Mouse (Mus musculus) ES-Bruce4 (cell line): Measurements from ENCODE around the gene Rogdi. TPM values are rescaled to one million over a fixed set of nuclear protein-coding genes. Genes with fewer than 3 reads are reported as not detected.

Experiments
- H3K27ac ChIP-seq: 2 replicates; pipeline ENCODE4 v1.5.1; 2012; ENCODE audit warnings: low read length, inconsistent platforms; ENCODE audit not compliant: insufficient read depth
- H3K27me3 ChIP-seq: 2 replicates; pipeline ENCODE4 v1.6.1; 2012; ENCODE audit warnings: mild to moderate bottlenecking, low read length, inconsistent platforms; ENCODE audit not compliant: control insufficient read depth, poor library complexity, insufficient read depth, severe bottlenecking
- H3K36me3 ChIP-seq: 2 replicates; pipeline ENCODE4 v1.6.1; 2012; ENCODE audit warnings: inconsistent platforms, mild to moderate bottlenecking, low read length, moderate library complexity; ENCODE audit not compliant: control insufficient read depth, poor library complexity, insufficient read depth, severe bottlenecking
- H3K4me1 ChIP-seq: one replicate; pipeline ENCODE4 v1.8.1; 2011; ENCODE audit warnings: low read length; ENCODE audit not compliant: control insufficient read depth, insufficient read depth
- H3K4me3 ChIP-seq: 2 replicates; pipeline ENCODE4 v1.5.1; 2011; ENCODE audit warnings: low read depth, mild to moderate bottlenecking, low read length
- H3K9ac ChIP-seq: 2 replicates; pipeline ENCODE4 v1.6.1; 2012; ENCODE audit warnings: low read depth, mild to moderate bottlenecking, inconsistent platforms; ENCODE audit not compliant: poor library complexity, severe bottlenecking
- H3K9me3 ChIP-seq: replicated peaks from 2 replicates; pipeline ENCODE4 v1.6.1; 2012; ENCODE audit warnings: mild to moderate bottlenecking, low read length, inconsistent platforms; ENCODE audit not compliant: control insufficient read depth, poor library complexity, insufficient read depth, severe bottlenecking
- CTCF ChIP-seq: IDR thresholded peaks from one replicate; pipeline ENCODE4 v1.8.1; 2011; ENCODE audit warnings: low read depth, low read length
- EP300 ChIP-seq: IDR thresholded peaks from 2 replicates; pipeline ENCODE4 v1.6.1; 2011; ENCODE audit warnings: low read depth, low read length; ENCODE audit not compliant: insufficient read depth
- POLR2A ChIP-seq: IDR thresholded peaks from one replicate; pipeline ENCODE4 v1.8.1; 2011; ENCODE audit warnings: low read length; ENCODE audit not compliant: insufficient read depth
- polyA plus RNA-seq: library from polyadenylated mRNA; stranded (reverse); fragments of >200 nt; gene quantifications from 2 replicates; pipeline ENCODE4 v1.2.4, GENCODE M21; 2011; ENCODE audit warnings: low read depth; ENCODE audit not compliant: missing spikeins, insufficient read depth, insufficient read length

The Rogdi gene
- polyA plus RNA-seq, 1 experiment: 40.8 TPM

DNA sequence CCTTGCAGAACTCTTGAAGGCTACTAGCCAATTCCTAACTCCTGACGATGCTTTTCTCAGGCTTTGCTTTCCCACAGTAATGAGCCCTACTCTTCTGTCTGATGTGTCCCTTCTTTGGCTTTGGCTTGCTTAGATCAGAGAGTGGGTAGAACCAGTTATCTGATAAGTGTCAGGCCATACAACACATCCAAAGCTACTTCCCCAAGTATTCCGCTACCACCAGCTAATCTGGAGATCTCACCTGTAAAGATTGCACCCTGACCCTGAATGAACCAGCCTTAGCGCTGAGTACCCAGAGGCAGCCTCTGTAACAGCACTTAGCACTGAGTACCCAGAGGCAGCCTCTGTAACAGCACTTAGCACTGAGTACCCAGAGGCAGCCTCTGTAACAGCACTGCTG lies 32.0 kb upstream of the Rogdi start:
- no peak overlapping the region for H3K4me3 ChIP-seq
- no peak for TF ChIP-seq EP300
- TF ChIP-seq CTCF: no peak
- TF ChIP-seq POLR2A: no peak
- peaks cover 53% of the 10 kb centered on the region for H3K36me3 ChIP-seq

DNA sequence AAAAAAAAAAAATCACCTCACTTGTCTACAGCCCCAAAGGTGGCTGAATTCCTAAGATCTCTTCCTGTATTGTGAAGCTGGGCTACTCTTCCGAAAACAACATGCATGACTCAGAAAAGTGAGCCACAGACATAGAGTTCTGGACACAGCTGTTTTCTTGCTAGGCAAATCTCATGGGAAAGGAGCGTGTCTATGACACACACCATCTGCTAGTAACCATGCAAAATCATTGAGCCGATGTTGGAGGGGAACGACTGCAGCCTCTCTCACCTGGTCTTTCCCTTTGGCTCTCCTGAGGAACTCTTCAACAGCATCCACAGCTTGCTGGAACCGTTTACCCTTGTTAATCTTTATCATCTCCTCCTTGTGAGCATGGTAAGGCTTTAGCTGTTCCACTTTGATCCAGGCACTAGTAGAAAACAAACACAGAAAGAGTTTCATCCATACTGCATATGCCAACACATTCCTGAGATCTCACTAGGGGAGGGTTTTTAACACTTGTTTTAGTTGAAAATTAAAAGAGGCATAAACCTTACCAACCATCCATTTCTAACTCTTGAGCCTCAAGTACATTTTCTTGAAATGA lies 23.4 kb upstream of the Rogdi start:
- Histone ChIP-seq H3K9me3 (no peaks in the 10 kb centered on the region), H3K27me3 (no peaks in the 10 kb centered on the region), H3K9ac (no peak overlapping the region), H3K27ac (no peak overlapping the region), H3K4me1 (no peaks in the 10 kb centered on the region), H3K36me3 (peaks cover 74% of the 10 kb centered on the region), H3K4me3 (no peak overlapping the region)
- TF ChIP-seq CTCF (no peak), POLR2A (no peak), EP300 (no peak)

More for the DNA sequence above, 32.0 kb upstream of the Rogdi start:
- Histone ChIP-seq H3K9me3 (no peaks in the 10 kb centered on the region), H3K27ac (no peak overlapping the region), H3K27me3 (no peaks in the 10 kb centered on the region), H3K9ac (no peak overlapping the region), H3K4me1 (no peaks in the 10 kb centered on the region)

DNA sequence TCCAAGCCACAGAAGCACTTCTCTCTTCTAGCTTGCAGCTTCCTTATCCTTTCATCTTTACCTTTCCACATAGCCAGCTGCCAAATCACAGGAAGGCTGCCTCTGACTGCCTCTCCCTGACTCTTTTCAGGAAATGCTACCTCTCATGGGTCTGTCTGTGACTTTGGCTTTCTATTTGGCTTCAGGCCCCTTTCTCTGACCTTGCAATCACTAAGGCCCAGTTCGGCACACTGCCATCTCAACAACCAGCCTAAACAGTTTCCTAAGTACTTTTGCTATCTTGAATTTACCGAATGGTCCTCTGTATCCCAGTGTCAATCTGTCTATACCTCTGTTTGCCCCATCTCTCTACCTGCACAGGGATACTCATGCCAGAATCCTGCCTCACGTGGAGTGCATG lies 22.2 kb upstream of the Rogdi start:
- H3K4me1 ChIP-seq: no peaks in the 10 kb centered on the region
- H3K9ac ChIP-seq: no peak overlapping the region
- no peak overlapping the region for H3K4me3 ChIP-seq
- H3K27ac ChIP-seq: no peak overlapping the region
- H3K9me3 ChIP-seq: no peaks in the 10 kb centered on the region
- H3K36me3 ChIP-seq: peaks cover 77% of the 10 kb centered on the region
- H3K27me3 ChIP-seq: no peaks in the 10 kb centered on the region
- TF ChIP-seq CTCF: no peak
- no peak for TF ChIP-seq POLR2A
- TF ChIP-seq EP300: no peak

DNA sequence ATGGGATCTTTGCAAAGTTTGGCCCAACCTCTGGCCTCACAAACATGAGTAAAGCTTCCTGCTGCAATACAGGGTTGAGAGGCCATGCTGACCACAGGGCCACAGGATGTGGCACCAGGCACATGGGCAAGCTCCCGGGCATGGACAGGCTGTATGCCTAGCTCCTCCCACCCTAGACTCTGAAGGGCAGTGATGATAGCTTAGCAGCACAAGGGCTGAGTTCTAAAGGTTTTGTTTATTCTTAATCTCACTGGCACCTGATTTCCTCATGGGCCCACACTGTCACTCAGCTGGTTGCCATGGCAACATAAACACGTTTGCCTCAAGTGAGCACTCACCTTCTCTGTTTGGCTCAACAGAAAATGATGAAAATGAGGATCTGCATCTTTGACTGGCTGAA lies 16.5 kb upstream of the Rogdi start:
- Histone ChIP-seq H3K4me1 (no peaks in the 10 kb centered on the region), H3K9me3 (no peaks in the 10 kb centered on the region), H3K4me3 (no peak overlapping the region), H3K27me3 (no peaks in the 10 kb centered on the region), H3K9ac (no peak overlapping the region), H3K27ac (no peak overlapping the region), H3K36me3 (peaks cover 76% of the 10 kb centered on the region)
- TF ChIP-seq POLR2A: no peak
- no peak for TF ChIP-seq EP300

DNA sequence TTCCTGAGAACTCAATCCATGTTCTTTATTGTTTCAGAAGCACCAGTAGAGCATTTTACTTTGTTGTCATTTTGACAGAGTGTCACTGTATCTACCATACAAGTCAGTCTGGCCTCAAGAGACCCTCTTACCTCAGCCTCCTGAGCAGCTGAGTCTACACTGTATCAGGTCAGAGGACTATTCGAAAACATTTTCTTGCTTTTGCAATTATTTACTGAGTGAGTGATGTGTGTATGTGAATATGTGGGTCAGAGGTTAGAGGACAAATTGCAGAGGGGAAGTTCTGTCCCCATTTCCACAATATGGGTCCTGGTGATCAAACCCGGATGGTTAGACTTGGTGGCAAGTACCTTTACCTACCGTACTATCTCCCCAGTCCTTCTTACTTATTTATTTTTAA lies 10.7 kb upstream of the Rogdi start:
- no peaks in the 10 kb centered on the region for H3K27me3 ChIP-seq
- H3K36me3 ChIP-seq: peaks cover 71% of the 10 kb centered on the region
- H3K9ac ChIP-seq: no peak overlapping the region
- H3K27ac ChIP-seq: no peak overlapping the region
- H3K4me1 ChIP-seq: no peaks in the 10 kb centered on the region
- TF ChIP-seq EP300 (no peak), CTCF (no peak), POLR2A (no peak)
- no peak overlapping the region for H3K4me3 ChIP-seq
- no peaks in the 10 kb centered on the region for H3K9me3 ChIP-seq

DNA sequence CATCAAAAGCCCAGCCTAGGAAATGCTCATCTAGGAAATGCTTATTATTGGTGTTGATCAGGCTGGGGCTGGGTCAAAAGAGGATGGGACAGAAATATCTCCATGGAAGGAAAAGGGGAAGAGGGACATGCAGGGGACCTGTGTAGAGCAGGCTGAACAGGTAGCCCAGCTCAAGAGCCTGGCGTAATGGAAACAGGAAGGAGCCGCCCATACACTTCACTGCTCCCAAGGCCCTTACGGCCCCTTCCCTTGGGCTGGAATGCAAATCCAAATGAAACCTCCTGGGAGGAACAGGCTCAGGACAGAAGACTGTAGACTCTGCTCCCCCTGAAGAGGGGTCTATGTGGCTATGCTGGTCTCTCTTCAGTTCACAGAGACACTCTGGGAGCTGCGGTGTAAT lies 1.2 kb upstream of the Rogdi start:
- TF ChIP-seq CTCF: no peak
- no peak for TF ChIP-seq POLR2A
- TF ChIP-seq EP300: no peak
- Histone ChIP-seq H3K9me3 (no peaks in the 10 kb centered on the region), H3K27ac (no peak overlapping the region; the same call in 1 of the 2 replicates), H3K27me3 (no peaks in the 10 kb centered on the region), H3K9ac (no peak overlapping the region), H3K4me3 (no peak overlapping the region), H3K36me3 (peaks cover 24% of the 10 kb centered on the region), H3K4me1 (peaks cover 2% of the 10 kb centered on the region)
